Mouse (Mus musculus) forebrain, embryonic 11.5 days (tissue): ENCODE data around the gene Brsk1. TPM values are rescaled to one million over a fixed set of nuclear protein-coding genes. Genes with fewer than 3 reads are reported as not detected.

Experiments
- ATAC-seq: fragments of 200-750 bp; cut with Nextera tagmentation; replicated peaks from 2 replicates; pipeline ENCODE4 v1.8.0; 2017; ENCODE audit warnings: moderate TSS enrichment; ENCODE audit not compliant: low FRiP score
- DNase-seq: peaks from one replicate; pipeline ENCODE4 v3.0.0-alpha.2; 2017; ENCODE audit warnings: low spot score
- H3K27ac ChIP-seq: fragments of 300-500 bp; sonication (generic); 2 replicates; pipeline ENCODE4 v1.5.1; 2014; ENCODE audit warnings: low read depth, low read length
- H3K27me3 ChIP-seq: fragments of 300-500 bp; sonication (generic); 2 replicates; pipeline ENCODE4 v1.6.1; 2014; ENCODE audit warnings: mild to moderate bottlenecking, low read length, mixed read lengths; ENCODE audit not compliant: control insufficient read depth, insufficient read depth
- H3K36me3 ChIP-seq: fragments of 300-500 bp; sonication (generic); 2 replicates; pipeline ENCODE4 v1.6.1; 2014; ENCODE audit warnings: mild to moderate bottlenecking, low read length, moderate library complexity, mixed read lengths; ENCODE audit not compliant: control insufficient read depth, insufficient read depth
- H3K4me1 ChIP-seq: fragments of 300-500 bp; sonication (generic); replicated peaks from 2 replicates; pipeline ENCODE4 v1.6.1; 2014; ENCODE audit warnings: low read length, mixed read lengths; ENCODE audit not compliant: control insufficient read depth, insufficient read depth
- H3K4me2 ChIP-seq: fragments of 300-500 bp; sonication (generic); 2 replicates; pipeline ENCODE4 v1.6.1; 2014; ENCODE audit warnings: low read depth, mild to moderate bottlenecking, low read length, moderate library complexity, mixed read lengths; ENCODE audit not compliant: severe bottlenecking
- H3K4me3 ChIP-seq: fragments of 300-500 bp; sonication (generic); 2 replicates; pipeline ENCODE4 v1.5.1; 2014; ENCODE audit warnings: low read depth, low read length
- H3K9ac ChIP-seq: fragments of 300-500 bp; sonication (generic); 2 replicates; pipeline ENCODE4 v1.6.1; 2014; ENCODE audit warnings: low read length
- H3K9me3 ChIP-seq: fragments of 300-500 bp; sonication (generic); 2 replicates; pipeline ENCODE4 v1.6.1; 2016; ENCODE audit warnings: low read length, mixed read lengths; ENCODE audit not compliant: control insufficient read depth
- WGBS: fragments of 180-500 bp; shearing (Covaris S2); extraction: QIAGEN DNeasy Blood & Tissue Kit; methylation state at CpG from one replicate; pipeline ENCODE4 v1.1.7; 2014; 5-methylcytosine and 5-hydroxymethylcytosine counted together
- polyA plus RNA-seq: library from polyadenylated mRNA; unstranded; fragments of >200 nt; fragmentation: Nextera tagmentation; extraction: Ambion mirVana; gene quantifications from 2 replicates; pipeline ENCODE4 v1.2.1, GENCODE M21; 2014

The Brsk1 gene
- polyA plus RNA-seq, 1 experiment from 2014 or later = 3.1 TPM

DNA sequence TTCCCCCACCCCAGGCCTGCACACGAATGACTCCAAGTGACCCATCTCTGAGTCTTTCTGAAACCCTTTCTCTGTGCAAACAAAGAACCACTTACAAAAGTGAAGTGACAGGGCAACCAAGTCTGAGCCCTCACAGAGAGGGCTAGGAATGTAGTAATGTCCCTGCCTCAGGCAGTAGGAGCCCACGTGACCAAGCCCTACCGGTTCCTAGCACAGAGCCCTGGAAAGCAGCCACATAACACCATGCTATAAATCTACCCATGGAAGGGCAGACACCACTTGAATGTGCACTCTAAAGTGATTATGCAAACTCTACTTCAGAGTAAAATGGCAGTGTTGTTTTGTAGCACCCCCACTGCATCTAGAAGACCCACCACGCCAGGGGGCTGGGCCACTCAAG, 18.4 kb upstream of the Brsk1 start:
- no peak for DNase-seq
- Histone ChIP-seq H3K27me3 (no peaks in the 10 kb centered on the region), H3K4me3 (no peak overlapping the region), H3K9me3 (no peaks in the 10 kb centered on the region), H3K36me3 (no peaks in the 10 kb centered on the region; the same call in 1 of the 2 replicates), H3K4me1 (no peaks in the 10 kb centered on the region), H3K27ac (no peak overlapping the region), H3K9ac (no peak overlapping the region), H3K4me2 (no peak overlapping the region)
- no peak for ATAC-seq
- 77% methylated on average over 4 of the region's 4 CpGs for WGBS

DNA sequence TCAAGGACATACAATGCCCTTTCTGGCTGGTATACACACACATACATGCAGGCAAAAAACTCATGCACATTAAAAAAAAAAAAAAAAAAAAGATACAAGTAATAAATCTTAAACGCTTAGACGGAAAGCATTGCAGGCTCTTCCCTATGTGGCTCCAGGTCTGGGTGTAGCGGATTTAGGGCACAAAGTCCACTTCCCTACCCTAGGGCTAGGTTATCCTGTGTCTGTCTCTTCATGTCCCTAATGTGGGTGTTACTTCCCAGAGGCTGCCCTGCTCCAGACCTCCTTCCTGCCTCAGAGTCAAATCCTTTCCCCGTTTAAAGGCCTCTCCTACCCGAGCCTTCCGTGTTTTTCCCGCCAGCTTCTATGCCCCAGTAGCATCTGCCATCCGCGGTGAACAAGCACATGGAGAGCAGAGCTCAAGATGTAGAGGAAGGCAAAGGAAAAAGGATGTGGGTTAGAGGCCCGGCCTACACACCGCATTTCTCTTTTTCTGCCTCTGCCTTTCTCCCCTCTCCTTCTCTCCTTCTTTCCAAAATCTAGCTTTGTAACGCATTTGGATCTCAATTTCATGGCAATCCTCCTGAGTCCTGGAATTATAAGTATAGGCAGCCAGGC, 16.2 kb upstream of the Brsk1 start:
- no peak overlapping the region for H3K4me2 ChIP-seq
- H3K9ac ChIP-seq = no peak overlapping the region
- no peak for DNase-seq
- H3K9me3 ChIP-seq = no peaks in the 10 kb centered on the region
- WGBS = 92% methylated on average over 12 of the region's 12 CpGs
- H3K4me3 ChIP-seq = no peak overlapping the region
- no peak for ATAC-seq
- no peaks in the 10 kb centered on the region for H3K4me1 ChIP-seq
- no peaks in the 10 kb centered on the region for H3K36me3 ChIP-seq
- H3K27ac ChIP-seq = no peak overlapping the region
- H3K27me3 ChIP-seq = no peaks in the 10 kb centered on the region

DNA sequence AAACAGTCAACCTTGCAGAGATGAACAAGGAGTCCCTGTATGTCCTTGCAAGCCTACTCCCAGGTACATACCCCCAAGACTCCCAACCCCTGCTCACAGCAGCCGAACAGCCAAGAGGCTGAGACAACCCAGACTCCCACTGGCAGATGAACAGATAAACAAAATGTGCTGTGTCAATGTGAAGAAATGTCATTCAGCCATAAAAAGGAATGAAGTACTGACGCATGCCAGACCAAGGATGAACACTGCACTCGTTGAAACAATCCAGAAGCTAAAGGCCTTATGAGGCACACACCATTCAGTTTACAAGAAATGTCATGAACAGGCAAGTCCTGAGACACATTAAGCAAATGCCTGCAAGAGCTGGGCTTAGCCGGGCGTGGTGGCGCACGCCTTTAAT, 15.2 kb upstream of the Brsk1 start:
- DNase-seq (no peak), ATAC-seq (no peak)
- 92% methylated on average over 7 of the region's 7 CpGs for WGBS
- Histone ChIP-seq H3K27ac (no peak overlapping the region), H3K9me3 (no peaks in the 10 kb centered on the region), H3K9ac (no peak overlapping the region), H3K4me2 (no peak overlapping the region), H3K27me3 (no peaks in the 10 kb centered on the region), H3K4me3 (no peak overlapping the region), H3K4me1 (no peaks in the 10 kb centered on the region), H3K36me3 (no peaks in the 10 kb centered on the region)

DNA sequence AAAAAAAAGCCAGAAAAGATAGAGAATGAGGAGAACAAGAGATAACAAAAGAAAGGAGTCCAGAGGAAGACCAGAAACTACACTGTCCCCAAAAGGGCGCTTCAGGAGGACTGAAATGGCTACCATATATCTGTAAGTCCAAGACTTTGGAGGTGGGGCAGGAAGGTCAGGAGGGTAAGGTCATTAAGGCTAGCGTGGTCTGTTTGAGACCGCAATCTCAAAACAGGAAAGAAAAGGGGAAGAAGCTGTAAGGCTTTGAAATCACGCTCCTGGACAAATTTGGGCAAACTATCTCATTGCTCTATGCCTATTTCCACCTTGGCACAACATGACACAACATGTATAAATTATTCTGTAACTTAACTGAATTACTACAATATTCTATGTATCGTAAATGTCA, 7.1 kb upstream of the Brsk1 start:
- Histone ChIP-seq H3K4me3 (no peak overlapping the region), H3K9ac (no peak overlapping the region), H3K27ac (no peak overlapping the region), H3K4me1 (no peaks in the 10 kb centered on the region; the same call in 1 of the 2 replicates), H3K36me3 (no peaks in the 10 kb centered on the region), H3K9me3 (no peaks in the 10 kb centered on the region), H3K27me3 (no peaks in the 10 kb centered on the region), H3K4me2 (no peak overlapping the region)
- DNase-seq (no peak), ATAC-seq (no peak)
- 92% methylated on average over 5 of the region's 5 CpGs for WGBS

DNA sequence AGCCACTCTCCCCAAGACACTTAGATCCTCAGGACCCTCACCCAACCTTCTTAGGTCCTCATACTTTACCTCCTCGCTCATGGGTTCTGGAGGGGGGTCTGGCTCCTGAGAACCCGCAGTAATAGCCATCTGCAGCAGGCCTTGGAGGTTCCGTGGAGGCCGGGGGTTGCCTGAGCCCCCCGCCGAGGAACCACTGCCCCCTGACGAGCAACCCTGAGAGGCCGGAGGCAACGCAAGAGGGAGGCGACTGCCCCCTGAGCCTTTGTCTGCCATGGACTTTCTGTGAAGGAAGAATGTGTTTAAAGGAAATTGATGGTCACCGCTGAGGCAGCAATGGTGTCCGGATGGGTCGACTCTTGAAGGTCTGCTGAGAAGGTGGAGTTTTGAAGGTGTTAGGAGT, 6.2 kb upstream of the Brsk1 start:
- H3K36me3 ChIP-seq = no peaks in the 10 kb centered on the region
- 0 out of 2 replicates have a peak overlapping the region, but pooled peaks have one; percentile 57 for H3K27ac ChIP-seq
- WGBS = 2% methylated on average over 13 of the region's 13 CpGs
- ATAC-seq (no peak), DNase-seq (peak; percentile 65)
- no peaks in the 10 kb centered on the region for H3K9me3 ChIP-seq
- H3K9ac ChIP-seq = peak overlapping the region; percentile 63
- H3K4me3 ChIP-seq = peak overlapping the region; percentile 77
- peak overlapping the region; percentile 77 for H3K4me2 ChIP-seq
- H3K4me1 ChIP-seq = no peaks in the 10 kb centered on the region; the same call in 1 of the 2 replicates
- no peaks in the 10 kb centered on the region for H3K27me3 ChIP-seq

DNA sequence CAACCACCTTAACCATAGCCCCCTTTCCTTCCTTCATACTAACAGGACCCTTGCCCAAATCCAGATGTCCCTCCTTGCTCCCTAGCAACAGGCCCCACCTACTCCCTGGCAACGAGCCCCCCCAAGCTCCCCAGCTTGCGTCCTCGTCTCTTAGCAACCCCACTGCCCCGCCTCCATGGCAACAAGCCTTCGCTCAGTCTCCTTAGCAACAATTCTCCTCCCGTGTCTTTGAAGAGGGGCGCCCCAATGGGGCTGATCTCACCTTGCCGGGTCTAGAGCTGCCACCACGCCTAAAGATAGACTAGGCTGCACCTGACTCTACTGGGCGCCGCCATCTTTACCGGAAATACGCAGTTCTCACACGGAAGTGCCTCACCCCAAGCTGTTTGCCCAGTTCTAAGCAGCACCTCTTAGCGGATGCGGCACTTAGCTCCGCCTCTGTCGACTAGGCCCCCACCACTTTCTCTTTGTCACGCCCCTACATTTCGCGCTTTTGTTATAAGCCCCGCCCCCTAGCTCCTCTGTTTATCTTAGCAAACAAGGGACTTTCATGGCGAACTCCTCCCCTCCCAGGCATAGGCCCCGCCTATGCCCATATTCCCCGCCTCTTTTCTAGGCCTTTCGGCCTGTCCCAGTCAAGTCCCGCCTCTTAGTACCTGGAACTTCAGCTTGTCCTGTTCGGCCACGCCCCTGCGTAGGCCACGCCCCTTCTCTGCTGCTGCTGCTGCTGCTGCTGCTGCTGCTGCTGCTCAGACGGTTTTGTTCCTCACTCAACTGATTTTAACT, 5.6 kb upstream of the Brsk1 start, which contains the start of gene Hspbp1:
TSS of gene Hspbp1 (minus strand) at position 437 of the 786 bp plus-strand sequence.
- Histone ChIP-seq H3K4me1 (no peaks in the 10 kb centered on the region; the same call in 1 of the 2 replicates), H3K9ac (peak within 1 kb of the TSS; percentile 63), H3K36me3 (no peaks in the 10 kb centered on the region), H3K4me3 (peak within 1 kb of the TSS; percentile 77), H3K4me2 (peak within 1 kb of the TSS; percentile 77), H3K27me3 (no peaks in the 10 kb centered on the region), H3K27ac (peak within 1 kb of the TSS; percentile 57; the same call in 1 of the 2 replicates), H3K9me3 (no peaks in the 10 kb centered on the region)
- WGBS = under 1% methylated on average over 32 of the region's 32 CpGs
- DNase-seq (peak; percentile 95), ATAC-seq (peak; percentile 98)

DNA sequence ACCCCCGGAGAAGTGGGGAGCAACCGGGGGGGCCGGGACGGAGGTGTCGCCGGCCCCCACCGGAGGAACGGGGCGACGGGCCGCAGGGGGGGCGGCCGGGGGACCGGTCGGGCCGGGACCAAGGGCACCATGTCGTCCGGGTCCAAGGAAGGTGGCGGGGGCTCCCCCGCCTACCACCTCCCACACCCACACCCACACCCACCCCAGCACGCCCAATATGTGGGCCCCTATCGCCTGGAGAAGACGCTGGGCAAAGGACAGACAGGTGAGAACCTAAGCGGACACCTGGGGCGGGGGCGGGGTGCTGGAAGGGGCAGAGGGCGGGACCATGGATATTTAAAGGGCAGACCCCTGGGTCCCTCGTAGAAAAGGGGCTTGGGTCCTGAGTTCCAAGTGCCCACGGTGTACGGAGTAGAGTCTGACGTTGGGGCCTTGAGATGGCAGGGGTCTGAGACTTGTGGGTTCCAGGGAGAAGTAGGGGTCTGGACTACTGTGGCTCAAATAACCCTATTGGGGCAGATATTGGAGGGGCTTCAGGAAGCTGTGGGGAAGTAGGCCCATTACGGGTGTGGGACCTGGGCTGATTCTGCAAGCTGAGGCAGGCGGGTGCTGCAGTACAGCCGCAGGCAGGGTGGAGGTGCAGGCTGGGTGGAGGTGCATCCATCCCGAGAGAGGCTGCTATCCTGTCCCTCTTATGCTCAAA, 698 bp downstream of the Brsk1 start:
- peak overlapping the region; percentile 99 for H3K4me3 ChIP-seq
- DNase-seq = peak; percentile 61
- WGBS = 6% methylated on average over 17 of the region's 35 CpGs
- peaks cover 4% of the 10 kb centered on the region; the same call in 1 of the 2 replicates for H3K4me1 ChIP-seq
- peaks cover 2% of the 10 kb centered on the region; the same call in 1 of the 2 replicates for H3K36me3 ChIP-seq
- H3K4me2 ChIP-seq = peak overlapping the region; percentile 85
- no peaks in the 10 kb centered on the region for H3K9me3 ChIP-seq
- H3K27ac ChIP-seq = peak overlapping the region; percentile 92
- no peaks in the 10 kb centered on the region for H3K27me3 ChIP-seq
- peak overlapping the region; percentile 100 for H3K9ac ChIP-seq
- peak; percentile 74 for ATAC-seq

DNA sequence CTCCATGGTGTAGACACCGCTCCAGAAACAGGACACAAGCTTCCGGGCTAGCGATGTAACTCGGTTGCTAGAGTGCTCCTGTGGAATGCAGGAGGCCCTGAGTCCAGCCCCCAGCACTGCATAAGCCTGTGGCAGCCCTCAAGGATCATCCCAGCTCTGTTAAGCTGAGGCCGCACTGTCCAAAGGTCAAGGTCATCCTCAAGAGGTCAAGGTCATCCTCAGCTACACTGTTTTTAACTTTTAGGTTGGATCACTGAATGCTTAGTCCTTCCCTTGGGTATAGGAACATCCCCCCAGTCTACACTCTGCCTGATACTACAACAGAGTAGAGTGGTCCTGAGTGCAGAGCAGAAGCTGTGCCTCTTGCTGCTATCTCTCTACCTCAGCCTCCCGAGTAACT, 2.6 kb downstream of the Brsk1 start:
- H3K9me3 ChIP-seq = no peaks in the 10 kb centered on the region
- H3K27me3 ChIP-seq = no peaks in the 10 kb centered on the region
- H3K9ac ChIP-seq = no peak overlapping the region
- no peak for DNase-seq
- no peak overlapping the region for H3K27ac ChIP-seq
- 84% methylated on average over 6 of the region's 6 CpGs for WGBS
- ATAC-seq = no peak
- H3K4me3 ChIP-seq = no peak overlapping the region
- H3K4me1 ChIP-seq = peaks cover 4% of the 10 kb centered on the region; the same call in 1 of the 2 replicates
- H3K4me2 ChIP-seq = no peak overlapping the region
- H3K36me3 ChIP-seq = peaks cover 2% of the 10 kb centered on the region; the same call in 1 of the 2 replicates
